Mouse (Mus musculus) embryonic facial prominence, embryonic 11.5 days (tissue): Measurements from ENCODE around the gene Pik3cd. TPM values are rescaled to one million over a fixed set of nuclear protein-coding genes. Genes with fewer than 3 reads are reported as not detected.

Source experiments
- ATAC-seq: fragments of 200-750 bp; cut with Nextera tagmentation; replicated peaks from 2 replicates; pipeline ENCODE4 v1.8.0; 2017; ENCODE audit warnings: low read depth; ENCODE audit not compliant: insufficient number of reproducible peaks, low FRiP score, low TSS enrichment
- DNase-seq: peaks from one replicate; pipeline ENCODE4 v3.0.0-alpha.2; 2015; ENCODE audit warnings: low spot score
- H3K27ac ChIP-seq: fragments of 300-500 bp; sonication (generic); replicated peaks from 2 replicates; pipeline ENCODE4 v1.5.1; 2014; ENCODE audit warnings: mild to moderate bottlenecking, low read depth, low read length, control low read depth
- H3K27me3 ChIP-seq: fragments of 300-500 bp; sonication (generic); 2 replicates; pipeline ENCODE4 v1.6.1; 2014; ENCODE audit warnings: mild to moderate bottlenecking, low read length, moderate library complexity, mixed read lengths; ENCODE audit not compliant: control insufficient read depth, insufficient read depth
- H3K36me3 ChIP-seq: fragments of 300-500 bp; sonication (generic); replicated peaks from 2 replicates; pipeline ENCODE4 v1.6.1; 2014; ENCODE audit warnings: low read depth, mild to moderate bottlenecking, low read length, moderate library complexity, mixed read lengths; ENCODE audit not compliant: control insufficient read depth, insufficient read depth
- H3K4me1 ChIP-seq: fragments of 300-500 bp; sonication (generic); 2 replicates; pipeline ENCODE4 v1.6.1; 2014; ENCODE audit warnings: low read length, mixed read lengths; ENCODE audit not compliant: control insufficient read depth, insufficient read depth
- H3K4me2 ChIP-seq: fragments of 300-500 bp; sonication (generic); 2 replicates; pipeline ENCODE4 v1.6.1; 2014; ENCODE audit warnings: low read depth, mild to moderate bottlenecking, control low read depth, low read length, moderate library complexity
- H3K4me3 ChIP-seq: fragments of 300-500 bp; sonication (generic); 2 replicates; pipeline ENCODE4 v1.5.1; 2014; ENCODE audit warnings: low read depth, low read length, control low read depth
- H3K9ac ChIP-seq: fragments of 300-500 bp; sonication (generic); replicated peaks from 2 replicates; pipeline ENCODE4 v1.6.1; 2014; ENCODE audit warnings: mild to moderate bottlenecking, control low read depth, low read length
- H3K9me3 ChIP-seq: fragments of 300-500 bp; sonication (generic); replicated peaks from 2 replicates; pipeline ENCODE4 v1.6.1; 2016; ENCODE audit warnings: mild to moderate bottlenecking, low read length, inconsistent platforms, mixed read lengths; ENCODE audit not compliant: control insufficient read depth
- WGBS: fragments of 180-500 bp; shearing (Covaris S2); extraction: QIAGEN DNeasy Blood & Tissue Kit; methylation state at CpG from one replicate; pipeline ENCODE4 v1.1.7; 2014; 5-methylcytosine and 5-hydroxymethylcytosine counted together
- polyA plus RNA-seq: library from polyadenylated mRNA; unstranded; fragments of >200 nt; fragmentation: Nextera tagmentation; extraction: Ambion mirVana; gene quantifications from 2 replicates; pipeline ENCODE4 v1.2.1, GENCODE M21; 2014

The Pik3cd gene
- polyA plus RNA-seq, 1 experiment from 2014 or later: 4.2 TPM

DNA sequence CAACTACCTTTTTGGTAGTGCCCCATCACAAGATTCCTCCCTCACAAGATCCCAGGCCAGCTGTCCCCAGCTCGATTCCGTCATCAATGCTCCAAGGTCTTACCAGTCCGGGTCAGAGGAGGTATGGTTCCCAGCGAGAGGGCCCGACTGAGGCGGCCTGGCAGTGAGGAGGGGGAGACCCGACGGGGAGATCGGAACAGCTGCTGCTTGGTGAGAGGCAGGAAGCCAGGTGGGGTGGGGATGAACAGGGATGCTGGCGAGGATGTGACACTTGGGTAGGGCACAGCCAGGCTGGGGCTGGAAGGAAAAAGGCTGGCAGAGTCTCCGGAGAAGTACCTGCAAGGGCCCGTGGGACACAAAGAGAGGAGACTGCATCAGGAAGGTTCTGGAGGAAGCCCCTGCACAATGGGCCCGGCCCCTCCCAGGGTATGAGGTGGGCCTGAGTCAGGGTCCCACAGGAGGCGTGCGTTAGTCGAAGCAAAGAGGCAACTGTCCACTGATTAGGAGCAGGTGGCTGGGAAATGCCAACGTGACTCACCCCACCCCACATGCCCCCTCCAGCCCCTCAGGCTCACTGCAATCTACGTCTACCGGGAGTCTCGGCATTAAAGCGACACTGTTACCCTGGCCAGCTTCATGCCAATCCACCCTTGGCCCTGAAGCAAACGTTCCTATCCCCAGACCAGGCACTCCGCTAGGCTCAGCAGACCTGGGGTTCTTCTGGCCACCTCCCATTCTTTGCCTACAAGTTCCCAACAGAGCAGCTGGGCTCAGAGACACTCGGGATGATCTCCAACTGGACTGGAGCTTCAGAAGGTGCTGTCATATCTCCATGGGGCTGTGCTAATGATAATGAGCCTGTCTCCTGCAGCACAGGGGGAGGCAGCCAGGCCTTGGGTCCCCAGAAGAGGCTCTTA, 20.0 kb upstream of the Pik3cd start:
- Histone ChIP-seq H3K27me3 (no peaks in the 10 kb centered on the region), H3K9ac (no peak overlapping the region), H3K4me3 (no peak overlapping the region), H3K9me3 (no peaks in the 10 kb centered on the region), H3K4me1 (no peaks in the 10 kb centered on the region), H3K36me3 (peaks cover 21% of the 10 kb centered on the region), H3K4me2 (no peak overlapping the region), H3K27ac (no peak overlapping the region)
- 87% methylated on average over 24 of the region's 24 CpGs for WGBS
- ATAC-seq: no peak
- no peak for DNase-seq

DNA sequence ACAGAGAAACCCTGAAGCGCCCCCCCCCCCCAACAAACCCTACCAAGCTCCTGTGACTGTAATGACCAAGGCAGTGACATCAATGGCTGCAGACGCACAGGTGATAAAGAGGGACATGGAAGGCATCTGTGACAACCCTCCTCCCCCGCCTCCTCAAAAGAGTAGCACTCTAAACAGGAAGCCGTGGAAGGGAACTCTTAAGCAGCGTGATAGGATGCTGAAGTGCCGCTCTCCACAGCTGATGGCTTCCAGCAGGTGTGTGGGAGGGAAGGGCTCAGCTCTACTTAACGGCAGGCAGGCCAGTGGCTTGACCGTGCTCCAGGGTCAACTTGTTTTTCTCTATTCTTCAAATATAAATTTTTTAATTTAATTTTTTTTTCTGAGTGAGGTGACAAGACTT, 18.8 kb upstream of the Pik3cd start:
- WGBS: 87% methylated on average over 8 of the region's 8 CpGs
- no peaks in the 10 kb centered on the region for H3K9me3 ChIP-seq
- no peak overlapping the region for H3K9ac ChIP-seq
- H3K4me2 ChIP-seq: no peak overlapping the region
- no peak overlapping the region for H3K27ac ChIP-seq
- peaks cover 22% of the 10 kb centered on the region for H3K36me3 ChIP-seq
- no peak for ATAC-seq
- H3K27me3 ChIP-seq: no peaks in the 10 kb centered on the region
- no peak for DNase-seq
- H3K4me1 ChIP-seq: no peaks in the 10 kb centered on the region
- H3K4me3 ChIP-seq: no peak overlapping the region

DNA sequence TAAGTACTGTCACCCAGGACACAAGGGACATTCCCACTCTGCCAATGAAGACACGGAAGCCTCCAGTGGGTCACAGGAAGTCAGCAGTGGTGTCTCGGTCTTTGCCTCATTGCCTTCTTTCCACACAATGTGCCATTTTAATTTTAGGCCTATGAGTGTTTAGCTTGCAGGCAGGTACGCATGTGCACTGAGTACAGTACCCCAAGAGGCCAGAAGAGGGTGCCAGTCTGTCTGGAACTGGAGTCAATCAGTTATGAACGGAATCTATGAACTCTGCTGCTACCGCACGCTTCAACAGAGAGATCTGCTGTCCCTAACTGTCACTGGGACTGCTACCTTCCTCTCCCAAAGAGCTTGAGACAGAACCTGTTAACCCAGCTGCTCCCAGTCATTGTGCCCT, 17.3 kb upstream of the Pik3cd start:
- Histone ChIP-seq H3K36me3 (peaks cover 26% of the 10 kb centered on the region), H3K9ac (no peak overlapping the region), H3K27me3 (no peaks in the 10 kb centered on the region), H3K4me1 (no peaks in the 10 kb centered on the region), H3K9me3 (no peaks in the 10 kb centered on the region), H3K4me3 (no peak overlapping the region), H3K4me2 (no peak overlapping the region), H3K27ac (no peak overlapping the region)
- DNase-seq (peak; percentile 67), ATAC-seq (no peak)
- WGBS: 78% methylated on average over 6 of the region's 6 CpGs

- Histone ChIP-seq H3K27me3 (no peaks in the 10 kb centered on the region), H3K9me3 (no peaks in the 10 kb centered on the region), H3K4me1 (no peaks in the 10 kb centered on the region), H3K27ac (no peak overlapping the region), H3K36me3 (peaks cover 19% of the 10 kb centered on the region), H3K4me3 (no peak overlapping the region), H3K9ac (no peak overlapping the region), H3K4me2 (no peak overlapping the region)
- whole genome bisulfite sequencing: 75% methylated on average over 3 of the region's 3 CpGs
- DNase-seq: no peak
- ATAC-seq: no peak
These were observed 12.2 kb upstream of the Pik3cd start for GRCm38 (mm10) chr4:149714542-149714941.

DNA sequence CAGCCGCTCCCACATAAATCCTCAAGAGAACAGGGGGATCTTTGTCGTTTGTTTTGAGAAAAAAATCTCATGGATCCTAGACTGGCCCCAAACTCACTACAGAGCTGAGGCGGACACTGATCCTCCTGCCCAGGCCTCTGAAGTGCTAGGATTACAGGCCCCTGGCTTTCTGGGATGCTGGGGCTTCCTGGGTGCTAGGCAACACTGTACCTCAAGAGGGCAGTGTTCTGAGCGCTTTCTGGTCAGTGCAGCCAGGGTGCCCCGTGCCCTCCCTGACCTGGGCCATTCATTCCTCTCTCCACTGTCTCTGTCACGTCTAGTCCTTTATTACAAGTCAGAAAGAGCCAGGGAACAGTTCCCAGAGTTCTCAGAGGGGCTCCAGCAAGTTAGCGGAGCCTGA, 9.6 kb upstream of the Pik3cd start:
- peak overlapping the region; percentile 19; the same call in 1 of the 2 replicates for H3K4me2 ChIP-seq
- DNase-seq: peak; percentile 71
- no peaks in the 10 kb centered on the region for H3K27me3 ChIP-seq
- H3K27ac ChIP-seq: no peak overlapping the region
- 0 out of 2 replicates have a peak, but pooled peaks have one; percentile 4 for ATAC-seq
- 23% methylated on average over 7 of the region's 7 CpGs for WGBS
- no peaks in the 10 kb centered on the region for H3K9me3 ChIP-seq
- H3K9ac ChIP-seq: no peak overlapping the region
- peaks cover 12% of the 10 kb centered on the region for H3K36me3 ChIP-seq
- H3K4me3 ChIP-seq: no peak overlapping the region
- no peaks in the 10 kb centered on the region for H3K4me1 ChIP-seq

DNA sequence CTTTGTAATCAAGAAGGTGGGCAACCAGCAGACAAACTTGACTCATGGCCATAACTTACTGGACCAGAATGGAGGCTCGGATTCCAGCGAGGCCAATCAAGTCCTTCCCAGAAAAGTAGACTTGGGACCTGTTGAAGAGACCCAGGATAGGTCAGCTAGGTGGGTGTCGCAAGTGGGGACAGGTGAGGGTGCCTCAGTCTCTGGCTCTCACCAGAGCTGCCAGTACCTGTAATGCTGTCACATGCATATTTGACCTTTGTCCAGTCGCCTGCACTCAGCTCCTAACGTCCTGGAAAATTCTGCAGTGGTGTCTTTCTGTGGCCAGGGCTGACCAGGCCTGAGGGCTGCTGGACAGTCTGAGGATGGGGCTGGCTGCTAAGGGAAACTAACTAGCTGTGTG, 9.1 kb upstream of the Pik3cd start:
- Histone ChIP-seq H3K4me1 (no peaks in the 10 kb centered on the region), H3K4me2 (no peak overlapping the region), H3K27ac (no peak overlapping the region), H3K9ac (no peak overlapping the region), H3K9me3 (no peaks in the 10 kb centered on the region), H3K4me3 (no peak overlapping the region), H3K27me3 (no peaks in the 10 kb centered on the region), H3K36me3 (peaks cover 10% of the 10 kb centered on the region)
- WGBS: 86% methylated on average over 5 of the region's 5 CpGs
- ATAC-seq (no peak), DNase-seq (no peak)

DNA sequence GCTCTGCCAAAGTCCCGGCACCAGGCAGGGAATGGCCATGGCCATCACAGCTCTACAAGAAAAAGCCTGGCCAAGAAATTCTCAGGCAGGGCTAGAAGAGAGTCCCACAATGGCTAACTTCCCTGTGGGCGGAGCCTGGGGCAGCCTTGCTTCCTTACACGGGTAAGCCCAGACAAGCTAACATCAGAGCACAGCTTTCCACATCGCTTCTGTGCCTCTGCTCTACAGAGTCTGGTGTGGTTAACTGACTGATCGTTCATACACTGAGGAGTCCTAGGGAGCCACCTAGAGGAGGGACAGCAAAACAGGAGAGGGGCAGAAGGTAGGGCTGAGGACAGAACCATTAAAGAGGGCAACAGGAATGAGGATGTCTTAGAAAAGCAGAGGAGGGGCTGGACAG, 8.1 kb upstream of the Pik3cd start:
- Histone ChIP-seq H3K27me3 (no peaks in the 10 kb centered on the region), H3K4me2 (no peak overlapping the region), H3K36me3 (peaks cover 4% of the 10 kb centered on the region), H3K9me3 (no peaks in the 10 kb centered on the region), H3K4me1 (no peaks in the 10 kb centered on the region), H3K9ac (no peak overlapping the region), H3K27ac (no peak overlapping the region), H3K4me3 (no peak overlapping the region)
- peak; percentile 62; the same call in 1 of the 2 replicates for ATAC-seq
- WGBS: 18% methylated on average over 5 of the region's 5 CpGs
- peak; percentile 70 for DNase-seq

GRCm38 (mm10) chr4:149705941-149706340, 3.6 kb upstream of the Pik3cd start:
- H3K36me3 ChIP-seq: no peaks in the 10 kb centered on the region
- no peak for DNase-seq
- H3K27ac ChIP-seq: no peak overlapping the region
- no peaks in the 10 kb centered on the region for H3K27me3 ChIP-seq
- H3K4me2 ChIP-seq: no peak overlapping the region
- ATAC-seq: no peak
- no peak overlapping the region for H3K9ac ChIP-seq
- WGBS: 91% methylated on average over 8 of the region's 8 CpGs
- H3K4me3 ChIP-seq: no peak overlapping the region
- H3K4me1 ChIP-seq: no peaks in the 10 kb centered on the region
- no peaks in the 10 kb centered on the region for H3K9me3 ChIP-seq
